ENCODE assay signal across 15 mouse cellular contexts in the genomic region with DNA sequence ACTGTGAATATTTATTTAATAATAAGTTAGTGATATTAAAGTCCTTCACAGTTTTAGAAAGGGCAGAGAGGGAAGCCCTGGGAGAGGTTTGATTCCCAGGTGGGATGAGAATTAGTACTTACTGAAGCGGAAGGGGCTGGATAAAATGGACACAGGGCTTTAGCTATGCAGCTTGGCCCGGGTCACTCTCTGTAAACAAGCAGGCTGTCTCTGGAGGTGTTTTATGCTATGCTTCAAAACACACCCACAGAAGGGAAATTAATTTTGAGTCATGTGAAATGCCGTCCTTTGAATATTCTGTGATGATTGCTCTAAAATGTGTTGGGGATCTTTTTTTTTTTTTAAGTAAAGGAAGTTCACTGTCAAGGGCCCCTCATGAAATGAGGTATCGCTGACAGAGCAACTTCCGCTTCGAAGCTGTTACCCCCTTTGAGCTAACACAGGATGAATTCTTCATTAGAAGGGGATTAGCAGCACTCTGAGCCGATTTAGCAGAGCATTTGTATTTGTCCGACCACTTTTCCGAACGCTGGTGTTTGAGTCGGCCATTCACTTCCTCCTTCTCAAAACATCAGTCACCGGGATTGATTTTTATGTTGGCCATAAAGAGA. TPM values are rescaled to one million over a fixed set of nuclear protein-coding genes. Genes with fewer than 3 reads are reported as not detected.
A peak's percentile ranks its signal among the peaks of the same experiment; 100 is the strongest.
DNase-seq lines count a peak whose midpoint lies in the region; ATAC-seq lines count a peak whose summit lies in the region.
"Had no signal": no experiment of that assay in that cellular context is flagged by ENCODE, and none has a peak within 500 bp of the region (broad histone marks: within the 10 kb centered on the region; RNA-seq: fewer than 3 reads in every experiment).

No protein-coding gene starts in this region.

- H3K36me3 ChIP-seq in forebrain, embryonic 11.5 days (ENCODE audit: control insufficient read depth, insufficient read depth, low read length) = no peaks in the 10 kb centered on the region
- H3K36me3 ChIP-seq in forebrain, embryonic 14.5 days (ENCODE audit: control insufficient read depth, insufficient read depth, low read length) = no peaks in the 10 kb centered on the region
- H3K36me3 ChIP-seq: heart, embryonic 15.5 days; hindbrain, embryonic 15.5 days; limb, embryonic 10.5 days had no signal

- H3K4me3 ChIP-seq in forebrain, embryonic 11.5 days (ENCODE audit: low read depth, low read length) = no peak overlapping the region
- no peak overlapping the region for H3K4me3 ChIP-seq in forebrain, embryonic 14.5 days (ENCODE audit: low read depth, low read length)
- H3K4me3 ChIP-seq: heart, embryonic 15.5 days; hindbrain, embryonic 15.5 days; limb, embryonic 10.5 days had no signal

- 24% methylated on average over 12 of the region's 12 CpGs for WGBS in forebrain, embryonic 11.5 days
- WGBS in forebrain, embryonic 14.5 days = 9% methylated on average over 12 of the region's 12 CpGs

- no peak overlapping the region for H3K9ac ChIP-seq in forebrain, embryonic 11.5 days (ENCODE audit: low read length)
- no peak overlapping the region for H3K9ac ChIP-seq in forebrain, embryonic 14.5 days (ENCODE audit: low read length)
- H3K9ac ChIP-seq: heart, embryonic 15.5 days; hindbrain, embryonic 15.5 days; liver, embryonic 14.5 days had no signal

- DNase-seq in forebrain, embryonic 11.5 days (ENCODE audit: low spot score) = no peak
- no peak for DNase-seq in forebrain, embryonic 14.5 days (ENCODE audit: low spot score)
- DNase-seq in lung, postnatal 10 days = peak; percentile 21
- no peak for DNase-seq in lung, postnatal 4 days
- DNase-seq in CD4-positive helper T cell, adult 2 months (ENCODE audit: low read depth, low spot score) = peak; percentile 65
- peak; percentile 57 for DNase-seq in naive thymus-derived CD4-positive, alpha-beta T cell, adult 2 months (ENCODE audit: low read depth)
- no peak for DNase-seq in layer of hippocampus, postnatal 36 days
- DNase-seq in adrenal gland, postnatal 25 days = no peak
- DNase-seq: adrenal gland, postnatal 10 days; cerebellum, adult 9-11 months; kidney, adult 8-10 months had no signal

- no peaks in the 10 kb centered on the region for H3K27me3 ChIP-seq in forebrain, embryonic 11.5 days (ENCODE audit: control insufficient read depth, insufficient read depth, low read length)
- H3K27me3 ChIP-seq in forebrain, embryonic 14.5 days (replicated peaks; ENCODE audit: control insufficient read depth, insufficient read depth, low read length) = no peaks in the 10 kb centered on the region
- H3K27me3 ChIP-seq: hindbrain, embryonic 15.5 days had no signal

- H3K9me3 ChIP-seq in forebrain, embryonic 11.5 days (ENCODE audit: control insufficient read depth, low read length) = no peaks in the 10 kb centered on the region
- no peaks in the 10 kb centered on the region for H3K9me3 ChIP-seq in forebrain, embryonic 14.5 days (replicated peaks; ENCODE audit: control insufficient read depth, low read length)
- H3K9me3 ChIP-seq: heart, embryonic 15.5 days; hindbrain, embryonic 15.5 days; limb, embryonic 10.5 days had no signal

- H3K4me1 ChIP-seq in forebrain, embryonic 11.5 days (replicated peaks; ENCODE audit: control insufficient read depth, insufficient read depth, low read length) = no peaks in the 10 kb centered on the region
- peaks cover 4% of the 10 kb centered on the region; the same call in 1 of the 2 replicates for H3K4me1 ChIP-seq in forebrain, embryonic 14.5 days (ENCODE audit: control insufficient read depth, insufficient read depth, low read length)
- H3K4me1 ChIP-seq: heart, embryonic 15.5 days; hindbrain, embryonic 15.5 days had no signal

- H3K4me2 ChIP-seq in forebrain, embryonic 11.5 days (ENCODE audit: low read depth, low read length, severe bottlenecking) = peak overlapping the region; percentile 18; the same call in 1 of the 2 replicates
- no peak overlapping the region for H3K4me2 ChIP-seq in forebrain, embryonic 14.5 days (ENCODE audit: low read length)
- H3K4me2 ChIP-seq: heart, embryonic 15.5 days; hindbrain, embryonic 15.5 days had no signal

- no peak overlapping the region for H3K27ac ChIP-seq in forebrain, embryonic 11.5 days (ENCODE audit: low read depth, low read length)
- H3K27ac ChIP-seq in forebrain, embryonic 14.5 days (ENCODE audit: low read depth, low read length) = no peak overlapping the region
- H3K27ac ChIP-seq: heart, embryonic 15.5 days; hindbrain, embryonic 15.5 days; limb, embryonic 10.5 days; liver, embryonic 14.5 days had no signal

- no peak for ATAC-seq in forebrain, embryonic 11.5 days (replicated peaks; ENCODE audit: low FRiP score)
- no peak for ATAC-seq in forebrain, embryonic 14.5 days

RNA-seq across cellular contexts. Expression of a gene that starts 40.2 kb away (rescaled TPM):
- polyA plus RNA-seq in forebrain, embryonic 11.5 days (2014; fragmentation: Nextera tagmentation; extraction: Ambion mirVana) = 2.6 and 3.9 TPM in 2 replicates
- 2.4 and 2.8 TPM in 2 replicates for polyA plus RNA-seq in forebrain, embryonic 14.5 days (2014; fragmentation: Nextera tagmentation; extraction: Ambion mirVana)
- 1 to 10 TPM in 1 of 2 experiments, under 1 TPM in 1; 0.60 to 1.0 TPM for total RNA-seq in layer of hippocampus, postnatal 36 days (2021)
- total RNA-seq in adrenal gland, postnatal 25 days (2021) = 6.7 and 7.4 TPM in 2 replicates

Comparison
In these comparisons a context has a peak if more than half of its experiments do, and no peak if none do; other contexts are left out.
1. DNase-seq: peak in lung, postnatal 10 days (single experiment), CD4-positive helper T cell, adult 2 months (single experiment) and naive thymus-derived CD4-positive, alpha-beta T cell, adult 2 months (single experiment); none in forebrain, embryonic 11.5 days (single experiment), forebrain, embryonic 14.5 days (single experiment), lung, postnatal 4 days (0 of 2), layer of hippocampus, postnatal 36 days (0 of 2) and adrenal gland, postnatal 25 days (single experiment).